Mouse (Mus musculus): ENCODE data around the gene Zkscan8. TPM values are rescaled to one million over a fixed set of nuclear protein-coding genes. Genes with fewer than 3 reads are reported as not detected.

The Zkscan8 gene
- total RNA-seq, 2 experiments from 2014 or later, result 7.8 to 10.9 TPM

Other genes starting within 250 kb of the Zkscan8 start
- not detected in 2 replicates for gene Gpx5, start 238.4 kb downstream of the Zkscan8 start, total RNA-seq (2014; fragmentation: Nextera tagmentation)
- not detected in 2 replicates for gene Gpx5, start 238.4 kb downstream of the Zkscan8 start, total RNA-seq (2017)
- not detected in 2 replicates for gene Gpx6, start 219.0 kb downstream of the Zkscan8 start, total RNA-seq (2014; fragmentation: Nextera tagmentation)
- gene Gpx6, start 219.0 kb downstream of the Zkscan8 start, total RNA-seq (2017), result not detected in 2 replicates
- gene Olfr1367, start 184.2 kb downstream of the Zkscan8 start, total RNA-seq (2014; fragmentation: Nextera tagmentation), result not detected in 2 replicates
- not detected in 2 replicates for gene Olfr1367, start 184.2 kb downstream of the Zkscan8 start, total RNA-seq (2017)
- 8.4 and 8.6 TPM in 2 replicates for gene Zscan12, start 168.3 kb downstream of the Zkscan8 start, total RNA-seq (2014; fragmentation: Nextera tagmentation)
- 11.1 and 20.0 TPM in 2 replicates for gene Zscan12, start 168.3 kb downstream of the Zkscan8 start, total RNA-seq (2017)
- gene Zkscan3, start 128.4 kb downstream of the Zkscan8 start, total RNA-seq (2014; fragmentation: Nextera tagmentation), result 41.4 and 46.5 TPM in 2 replicates
- gene Zkscan3, start 128.4 kb downstream of the Zkscan8 start, total RNA-seq (2017), result 29.1 and 33.0 TPM in 2 replicates
- 0.71 and 3.2 TPM in 2 replicates for gene Pgbd1, start 90.1 kb downstream of the Zkscan8 start, total RNA-seq (2014; fragmentation: Nextera tagmentation)
- gene Pgbd1, start 90.1 kb downstream of the Zkscan8 start, total RNA-seq (2017), result 0.93 and 2.0 TPM in 2 replicates
- gene Zscan26, start 77.4 kb downstream of the Zkscan8 start, total RNA-seq (2014; fragmentation: Nextera tagmentation), result 19.5 and 21.5 TPM in 2 replicates
- 18.7 and 22.5 TPM in 2 replicates for gene Zscan26, start 77.4 kb downstream of the Zkscan8 start, total RNA-seq (2017)
- 0.43 TPM in 1 of 2 replicates, not detected in the other for gene Nkapl, start 62.6 kb downstream of the Zkscan8 start, total RNA-seq (2014; fragmentation: Nextera tagmentation)
- gene Nkapl, start 62.6 kb downstream of the Zkscan8 start, total RNA-seq (2017), result not detected in 2 replicates
- gene Zkscan4, start 52.2 kb downstream of the Zkscan8 start, total RNA-seq (2014; fragmentation: Nextera tagmentation), result 0.81 TPM in 1 of 2 replicates, not detected in the other
- gene Zkscan4, start 52.2 kb downstream of the Zkscan8 start, total RNA-seq (2017), result 0.72 and 0.73 TPM in 2 replicates
- gene Gm10065, start 51.7 kb downstream of the Zkscan8 start, total RNA-seq (2014; fragmentation: Nextera tagmentation), result not detected in 2 replicates
- not detected in 2 replicates for gene Gm10065, start 51.7 kb downstream of the Zkscan8 start, total RNA-seq (2017)
- gene AK157302, start 35.9 kb downstream of the Zkscan8 start, total RNA-seq (2014; fragmentation: Nextera tagmentation), result 0.21 and 1.2 TPM in 2 replicates
- gene AK157302, start 35.9 kb downstream of the Zkscan8 start, total RNA-seq (2017), result 1.1 TPM in 1 of 2 replicates, not detected in the other
- gene Gm11273, start 29.7 kb downstream of the Zkscan8 start, total RNA-seq (2014; fragmentation: Nextera tagmentation), result 7.3 and 7.9 TPM in 2 replicates
- gene Gm11273, start 29.7 kb downstream of the Zkscan8 start, total RNA-seq (2017), result 4.4 and 6.8 TPM in 2 replicates
- gene Olfr1366, start 11.7 kb upstream of the Zkscan8 start, total RNA-seq (2014; fragmentation: Nextera tagmentation), result not detected in 2 replicates
- gene Olfr1366, start 11.7 kb upstream of the Zkscan8 start, total RNA-seq (2017), result not detected in 2 replicates
- gene Olfr1535, start 28.8 kb upstream of the Zkscan8 start, total RNA-seq (2014; fragmentation: Nextera tagmentation), result not detected in 2 replicates
- gene Olfr1535, start 28.8 kb upstream of the Zkscan8 start, total RNA-seq (2017), result not detected in 2 replicates
- not detected in 2 replicates for gene Olfr1364, start 50.6 kb upstream of the Zkscan8 start, total RNA-seq (2014; fragmentation: Nextera tagmentation)
- not detected in 2 replicates for gene Olfr1364, start 50.6 kb upstream of the Zkscan8 start, total RNA-seq (2017)
- not detected in 2 replicates for gene Olfr1362, start 82.9 kb upstream of the Zkscan8 start, total RNA-seq (2014; fragmentation: Nextera tagmentation)
- gene Olfr1362, start 82.9 kb upstream of the Zkscan8 start, total RNA-seq (2017), result not detected in 2 replicates
- gene Olfr11, start 111.4 kb upstream of the Zkscan8 start, total RNA-seq (2014; fragmentation: Nextera tagmentation), result not detected in 2 replicates
- not detected in 2 replicates for gene Olfr11, start 111.4 kb upstream of the Zkscan8 start, total RNA-seq (2017)
- not detected in 2 replicates for gene Olfr1361, start 132.3 kb upstream of the Zkscan8 start, total RNA-seq (2014; fragmentation: Nextera tagmentation)
- gene Olfr1361, start 132.3 kb upstream of the Zkscan8 start, total RNA-seq (2017), result not detected in 2 replicates
- gene Olfr1360, start 146.3 kb upstream of the Zkscan8 start, total RNA-seq (2014; fragmentation: Nextera tagmentation), result not detected in 2 replicates
- gene Olfr1360, start 146.3 kb upstream of the Zkscan8 start, total RNA-seq (2017), result not detected in 2 replicates
- not detected in 2 replicates for gene Olfr1359, start 167.0 kb upstream of the Zkscan8 start, total RNA-seq (2014; fragmentation: Nextera tagmentation)
- gene Olfr1359, start 167.0 kb upstream of the Zkscan8 start, total RNA-seq (2017), result not detected in 2 replicates
- 210 and 236 TPM in 2 replicates for gene Hist1h2bl, start 185.0 kb upstream of the Zkscan8 start, total RNA-seq (2014; fragmentation: Nextera tagmentation)
- gene Hist1h2bl, start 185.0 kb upstream of the Zkscan8 start, total RNA-seq (2017), result 416 and 515 TPM in 2 replicates
- gene Hist1h2ai, start 185.3 kb upstream of the Zkscan8 start, total RNA-seq (2014; fragmentation: Nextera tagmentation), result 17.2 TPM in 1 of 2 replicates, not detected in the other
- 2,072 and 5,185 TPM in 2 replicates for gene Hist1h2ai, start 185.3 kb upstream of the Zkscan8 start, total RNA-seq (2017)
- 4.5 TPM in 1 of 2 replicates, not detected in the other for gene Hist1h3h, start 186.5 kb upstream of the Zkscan8 start, total RNA-seq (2014; fragmentation: Nextera tagmentation)
- gene Hist1h3h, start 186.5 kb upstream of the Zkscan8 start, total RNA-seq (2017), result 334 and 360 TPM in 2 replicates
- gene Hist1h2bm, start 190.9 kb upstream of the Zkscan8 start, total RNA-seq (2014; fragmentation: Nextera tagmentation), result 123 and 125 TPM in 2 replicates
- gene Hist1h2bm, start 190.9 kb upstream of the Zkscan8 start, total RNA-seq (2017), result 554 and 641 TPM in 2 replicates
- 2.1 and 2.5 TPM in 2 replicates for gene Hist1h4j, start 203.9 kb upstream of the Zkscan8 start, total RNA-seq (2014; fragmentation: Nextera tagmentation)
- gene Hist1h4j, start 203.9 kb upstream of the Zkscan8 start, total RNA-seq (2017), result 277 and 325 TPM in 2 replicates
- 143 and 341 TPM in 2 replicates for gene Hist1h4k, start 219.4 kb upstream of the Zkscan8 start, total RNA-seq (2014; fragmentation: Nextera tagmentation)
- gene Hist1h4k, start 219.4 kb upstream of the Zkscan8 start, total RNA-seq (2017), result 2,272 and 2,398 TPM in 2 replicates
- gene Hist1h2ak, start 222.7 kb upstream of the Zkscan8 start, total RNA-seq (2014; fragmentation: Nextera tagmentation), result 8.6 and 105 TPM in 2 replicates
- gene Hist1h2ak, start 222.7 kb upstream of the Zkscan8 start, total RNA-seq (2017), result 1,120 and 1,478 TPM in 2 replicates
- 168 and 218 TPM in 2 replicates for gene Hist1h2bn, start 223.0 kb upstream of the Zkscan8 start, total RNA-seq (2014; fragmentation: Nextera tagmentation)
- gene Hist1h2bn, start 223.0 kb upstream of the Zkscan8 start, total RNA-seq (2017), result 1,437 and 1,878 TPM in 2 replicates
- 278 and 329 TPM in 2 replicates for gene Hist1h1b, start 249.5 kb upstream of the Zkscan8 start, total RNA-seq (2014; fragmentation: Nextera tagmentation)
- 1,634 and 1,715 TPM in 2 replicates for gene Hist1h1b, start 249.5 kb upstream of the Zkscan8 start, total RNA-seq (2017)